Mouse (Mus musculus): ENCODE results near the gene Nanp.

The Nanp gene

GRCm38 (mm10) chr2:150997618-150998017 is 41.6 kb downstream of the Nanp start:
- DNase-seq, result no peak

- DNase-seq, result no peak
Measured at GRCm38 (mm10) chr2:150995324-150995723, 43.9 kb downstream of the Nanp start.

- DNase-seq, result no peak
Measured at GRCm38 (mm10) chr2:150991050-150991449, 48.1 kb downstream of the Nanp start.

GRCm38 (mm10) chr2:150990506-150990905 is 48.7 kb downstream of the Nanp start:
- DNase-seq, result no peak

GRCm38 (mm10) chr2:150985359-150985758 is 53.8 kb downstream of the Nanp start:
- no peak for DNase-seq

- no peak for DNase-seq
Measured at GRCm38 (mm10) chr2:150982051-150982450, 57.1 kb downstream of the Nanp start.

GRCm38 (mm10) chr2:150981524-150981923 is 57.7 kb downstream of the Nanp start:
- no peak for DNase-seq

- DNase-seq, result no peak
Measured at GRCm38 (mm10) chr2:150979861-150980620, 59.2 kb downstream of the Nanp start.
